Mouse (Mus musculus): ENCODE data around the gene Kifap3. TPM values are rescaled to one million over a fixed set of nuclear protein-coding genes. Genes with fewer than 3 reads are reported as not detected.

Kifap3 gene
- total and polyA plus RNA-seq, 2 experiments from 2014 or later = 144 to 205 TPM

GRCm38 (mm10) chr1:163852884-163853560, 73.6 kb downstream of the Kifap3 start:
- H3K9me3 ChIP-seq (ENCODE audit: low read length) = no peaks in the 10 kb centered on the region
- no peaks in the 10 kb centered on the region for H3K27me3 ChIP-seq (ENCODE audit: insufficient read depth, low read length)
- DNase-seq = no peak
- no peak overlapping the region for H3K27ac ChIP-seq (ENCODE audit: low read depth, low read length)
- no peaks in the 10 kb centered on the region for H3K4me1 ChIP-seq (ENCODE audit: insufficient read depth)
- H3K9ac ChIP-seq = no peak overlapping the region
- no peak overlapping the region for H3K4me3 ChIP-seq (ENCODE audit: low read depth, low read length)
- 77% methylated on average over 5 of the region's 5 CpGs for WGBS
- no peak overlapping the region for H3K4me2 ChIP-seq (ENCODE audit: low read depth)
- ATAC-seq = no peak
- TF ChIP-seq CTCF (IDR thresholded peaks at IDR 0.05; ENCODE audit: low read depth) = no peak
- peaks cover 36% of the 10 kb centered on the region for H3K36me3 ChIP-seq (ENCODE audit: insufficient read depth)

GRCm38 (mm10) chr1:163858420-163858819, 79.0 kb downstream of the Kifap3 start:
- no peak for TF ChIP-seq CTCF (IDR thresholded peaks at IDR 0.05; ENCODE audit: low read depth)
- H3K4me3 ChIP-seq (ENCODE audit: low read depth, low read length) = no peak overlapping the region
- H3K4me1 ChIP-seq (ENCODE audit: insufficient read depth) = no peaks in the 10 kb centered on the region
- no peak for ATAC-seq
- H3K9ac ChIP-seq = no peak overlapping the region
- no peak for DNase-seq
- H3K4me2 ChIP-seq (ENCODE audit: low read depth) = no peak overlapping the region
- 94% methylated on average over 2 of the region's 2 CpGs for WGBS
- H3K27me3 ChIP-seq (ENCODE audit: insufficient read depth, low read length) = no peaks in the 10 kb centered on the region
- H3K36me3 ChIP-seq (ENCODE audit: insufficient read depth) = peaks cover 33% of the 10 kb centered on the region
- H3K27ac ChIP-seq (ENCODE audit: low read depth, low read length) = no peak overlapping the region
- no peaks in the 10 kb centered on the region for H3K9me3 ChIP-seq (ENCODE audit: low read length)

GRCm38 (mm10) chr1:163861538-163861937, 82.2 kb downstream of the Kifap3 start:
- no peak overlapping the region for H3K4me3 ChIP-seq (ENCODE audit: low read depth, low read length)
- TF ChIP-seq CTCF (IDR thresholded peaks at IDR 0.05; ENCODE audit: low read depth) = no peak
- H3K4me1 ChIP-seq (ENCODE audit: insufficient read depth) = no peaks in the 10 kb centered on the region
- H3K27ac ChIP-seq (ENCODE audit: low read depth, low read length) = no peak overlapping the region
- ATAC-seq (no peak), DNase-seq (no peak)
- no peaks in the 10 kb centered on the region for H3K9me3 ChIP-seq (ENCODE audit: low read length)
- no peaks in the 10 kb centered on the region for H3K27me3 ChIP-seq (ENCODE audit: insufficient read depth, low read length)
- peaks cover 37% of the 10 kb centered on the region for H3K36me3 ChIP-seq (ENCODE audit: insufficient read depth)
- no peak overlapping the region for H3K9ac ChIP-seq
- no peak overlapping the region for H3K4me2 ChIP-seq (ENCODE audit: low read depth)

- H3K4me2 ChIP-seq (ENCODE audit: low read depth) = no peak overlapping the region
- no peak for TF ChIP-seq CTCF (IDR thresholded peaks at IDR 0.05; ENCODE audit: low read depth)
Observed at GRCm38 (mm10) chr1:163873158-163873557, 93.8 kb downstream of the Kifap3 start.

GRCm38 (mm10) chr1:163889629-163890028, 110.2 kb downstream of the Kifap3 start:
- Histone ChIP-seq H3K4me2 (ENCODE audit: low read depth) (no peak overlapping the region), H3K4me3 (ENCODE audit: low read depth, low read length) (no peak overlapping the region), H3K9ac (no peak overlapping the region), H3K27ac (ENCODE audit: low read depth, low read length) (no peak overlapping the region), H3K36me3 (ENCODE audit: insufficient read depth) (peaks cover 6% of the 10 kb centered on the region), H3K9me3 (ENCODE audit: low read length) (no peaks in the 10 kb centered on the region), H3K27me3 (ENCODE audit: insufficient read depth, low read length) (no peaks in the 10 kb centered on the region), H3K4me1 (ENCODE audit: insufficient read depth) (no peaks in the 10 kb centered on the region)
- TF ChIP-seq CTCF (IDR thresholded peaks at IDR 0.05; ENCODE audit: low read depth) = no peak
- ATAC-seq (no peak), DNase-seq (no peak)

More at GRCm38 (mm10) chr1:163873158-163873557, 93.8 kb downstream of the Kifap3 start:
- H3K4me3 ChIP-seq (ENCODE audit: low read depth, low read length) = no peak overlapping the region
- WGBS = 76% methylated on average over 3 of the region's 3 CpGs
- no peak overlapping the region for H3K27ac ChIP-seq (ENCODE audit: low read depth, low read length)
- no peaks in the 10 kb centered on the region for H3K4me1 ChIP-seq (ENCODE audit: insufficient read depth)
- no peaks in the 10 kb centered on the region for H3K9me3 ChIP-seq (ENCODE audit: low read length)
- no peaks in the 10 kb centered on the region for H3K27me3 ChIP-seq (ENCODE audit: insufficient read depth, low read length)
- DNase-seq (no peak), ATAC-seq (no peak)
- no peak overlapping the region for H3K9ac ChIP-seq
- 0 out of 2 replicates have a peak, but pooled peaks cover 3% of the 10 kb centered on the region for H3K36me3 ChIP-seq (ENCODE audit: insufficient read depth)

GRCm38 (mm10) chr1:163893294-163893693, 113.9 kb downstream of the Kifap3 start:
- Histone ChIP-seq H3K27ac (ENCODE audit: low read depth, low read length) (no peak overlapping the region), H3K36me3 (ENCODE audit: insufficient read depth) (no peaks in the 10 kb centered on the region; the same call in none of the 2 replicates), H3K4me1 (ENCODE audit: insufficient read depth) (no peaks in the 10 kb centered on the region), H3K27me3 (ENCODE audit: insufficient read depth, low read length) (no peaks in the 10 kb centered on the region), H3K9me3 (ENCODE audit: low read length) (no peaks in the 10 kb centered on the region), H3K9ac (no peak overlapping the region), H3K4me2 (ENCODE audit: low read depth) (no peak overlapping the region), H3K4me3 (ENCODE audit: low read depth, low read length) (no peak overlapping the region)
- 89% methylated on average over 5 of the region's 5 CpGs for WGBS
- DNase-seq (no peak), ATAC-seq (no peak)
- no peak for TF ChIP-seq CTCF (IDR thresholded peaks at IDR 0.05; ENCODE audit: low read depth)

- no peaks in the 10 kb centered on the region for H3K27me3 ChIP-seq (ENCODE audit: insufficient read depth, low read length)
- no peaks in the 10 kb centered on the region for H3K9me3 ChIP-seq (ENCODE audit: low read length)
- H3K9ac ChIP-seq = no peak overlapping the region
- H3K4me3 ChIP-seq (ENCODE audit: low read depth, low read length) = no peak overlapping the region
- H3K36me3 ChIP-seq (ENCODE audit: insufficient read depth) = no peaks in the 10 kb centered on the region; the same call in 1 of the 2 replicates
- no peak overlapping the region for H3K27ac ChIP-seq (ENCODE audit: low read depth, low read length)
- DNase-seq (no peak), ATAC-seq (no peak)
- no peak for TF ChIP-seq CTCF (IDR thresholded peaks at IDR 0.05; ENCODE audit: low read depth)
- WGBS = 60% methylated on average over 11 of the region's 11 CpGs
- H3K4me1 ChIP-seq (ENCODE audit: insufficient read depth) = no peaks in the 10 kb centered on the region
- no peak overlapping the region for H3K4me2 ChIP-seq (ENCODE audit: low read depth)
Observed at GRCm38 (mm10) chr1:163893774-163894527, 114.6 kb downstream of the Kifap3 start.
